Mouse (Mus musculus) left cerebral cortex, postnatal 10 days (tissue): ENCODE measurements around the gene Gm45623. TPM values are rescaled to one million over a fixed set of nuclear protein-coding genes. Genes with fewer than 3 reads are reported as not detected.

ENCODE experiments used
- DNase-seq, 2 experiments: peaks; one replicate each; pipeline ENCODE4 v3.0.0; 2021 to 2022; ENCODE audit warnings: low spot score in 2 of 2, mixed read lengths in 1 of 2; ENCODE audit errors: extremely low spot score in 1 of 2
- intact Hi-C: fragments of 180-260 bp; cut with DNase I; formaldehyde crosslinking; loops from one replicate; pipeline ENCODE4 v1.15.1; 2025
- total RNA-seq, 2 experiments: library from RNA; stranded (reverse); gene quantifications; 2 replicates each; pipeline ENCODE4 v1.2.3; 2021

The Gm45623 gene
- total RNA-seq, 2 experiments from 2014 or later: 6.9 to 13.1 TPM

GRCm38 (mm10) chr13:56758492-56758891, 4.9 kb upstream of the Gm45623 start:
- intact Hi-C loops: no loop called here
- DNase-seq: peak; percentile 58 to 84

- DNase-seq: no peak
- intact Hi-C loops: no loop called here
Measured at GRCm38 (mm10) chr13:56757201-56757600, 3.6 kb upstream of the Gm45623 start.

DNA sequence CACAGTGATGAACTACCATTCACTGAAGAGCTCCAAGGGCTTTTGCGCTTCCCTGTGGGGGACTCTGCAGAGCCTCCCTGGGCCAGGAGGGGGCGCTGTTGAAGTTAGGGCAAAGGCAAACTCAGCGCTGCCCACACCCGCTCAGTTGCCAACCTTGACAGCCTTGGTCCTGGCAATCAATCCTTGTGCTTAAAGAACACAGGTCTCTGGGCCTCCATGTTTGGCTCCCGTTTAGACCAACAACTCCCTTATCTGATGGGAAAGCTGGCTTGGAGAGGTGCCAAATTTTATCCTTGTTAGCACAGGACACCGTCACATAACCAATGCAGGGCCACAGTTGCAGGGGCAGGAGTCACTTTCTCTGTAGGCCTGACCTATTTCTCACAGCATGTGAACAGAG, 2.2 kb upstream of the Gm45623 start:
- DNase-seq: peak in 1 of 2 experiments; percentile 49
- intact Hi-C loops: no loop called here

DNA sequence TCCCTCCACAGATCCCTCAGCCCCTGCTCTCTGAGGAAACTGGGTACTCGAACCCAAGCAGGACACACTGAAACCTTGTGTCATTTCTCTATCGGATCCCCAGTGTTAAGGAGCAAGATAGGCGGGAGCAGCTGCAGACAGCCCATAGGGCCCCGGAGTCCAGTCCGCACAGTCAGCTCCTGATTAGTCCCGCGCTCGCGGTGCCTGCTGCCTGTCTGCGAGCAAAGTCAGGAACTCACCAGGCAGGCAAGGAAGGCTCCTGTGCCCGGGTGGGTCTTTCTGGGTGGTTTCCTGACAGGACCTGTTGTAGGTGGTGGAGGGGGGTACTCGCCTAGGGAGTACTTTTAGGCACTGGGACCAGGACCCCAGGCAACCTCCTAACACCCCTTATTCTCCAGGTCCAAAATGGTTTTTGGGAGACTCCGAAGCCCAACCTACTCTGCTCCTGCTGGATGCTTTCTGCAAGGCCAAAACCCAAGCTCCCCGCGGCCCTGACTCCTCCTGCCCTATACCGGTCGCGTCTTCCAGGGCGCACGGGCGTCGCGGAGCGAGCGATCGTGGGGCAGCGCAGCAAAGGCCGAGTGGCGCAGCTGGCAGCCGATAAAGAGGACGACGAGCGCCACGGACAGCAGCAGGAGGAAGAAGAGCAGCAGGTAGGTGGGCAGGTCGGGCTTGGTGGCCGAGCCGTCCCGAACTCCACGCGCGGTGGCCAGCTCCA, 994 bp downstream of the Gm45623 start:
- intact Hi-C loops: no loop called here
- no peak for DNase-seq

- DNase-seq: no peak
- intact Hi-C loops: no loop called here
Measured at GRCm38 (mm10) chr13:56751774-56752173, 1.9 kb downstream of the Gm45623 start.

GRCm38 (mm10) chr13:56749377-56749776, 4.2 kb downstream of the Gm45623 start:
- DNase-seq: no peak
- intact Hi-C loops: no loop called here

GRCm38 (mm10) chr13:56747554-56747953, 6.1 kb downstream of the Gm45623 start:
- no peak for DNase-seq
- intact Hi-C loops: no loop called here

DNA sequence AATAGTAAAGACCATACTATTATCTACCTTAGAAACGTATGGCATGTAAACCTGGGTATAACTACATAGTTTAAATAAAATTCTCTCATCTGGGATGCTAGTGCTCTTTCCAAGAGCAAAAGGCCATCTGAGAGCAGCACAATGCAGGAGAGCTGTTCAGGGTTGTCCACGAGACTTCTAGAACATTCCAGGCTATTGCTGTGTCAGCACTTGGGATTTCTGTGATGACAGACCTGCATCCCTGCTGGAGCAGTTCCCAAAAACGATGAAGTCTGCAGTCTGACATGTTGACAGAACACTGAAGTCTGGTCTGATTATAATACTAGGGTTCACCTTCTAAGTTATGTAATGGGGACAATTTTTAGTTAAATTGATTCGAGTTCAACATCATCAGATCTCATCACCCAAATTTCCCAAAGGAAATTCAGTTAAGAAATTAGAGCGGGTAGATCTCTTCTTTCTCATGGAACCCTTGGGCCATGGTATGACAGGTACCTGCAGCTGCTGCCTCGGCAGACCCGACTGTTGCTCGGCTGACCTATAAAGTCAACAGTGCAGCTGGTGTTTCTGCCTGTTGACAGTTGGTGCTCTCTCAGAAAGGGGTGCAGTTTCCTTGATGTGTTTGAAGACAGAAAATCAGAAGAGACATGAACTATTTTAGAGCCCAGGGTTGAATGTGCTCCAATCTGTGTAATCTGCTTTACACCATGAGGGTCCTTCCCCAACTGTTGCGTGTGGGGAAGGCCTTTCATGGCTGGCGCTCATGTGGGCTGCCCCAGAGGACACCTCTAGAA, 6.7 kb downstream of the Gm45623 start:
- intact Hi-C loops: no loop called here
- no peak for DNase-seq

DNA sequence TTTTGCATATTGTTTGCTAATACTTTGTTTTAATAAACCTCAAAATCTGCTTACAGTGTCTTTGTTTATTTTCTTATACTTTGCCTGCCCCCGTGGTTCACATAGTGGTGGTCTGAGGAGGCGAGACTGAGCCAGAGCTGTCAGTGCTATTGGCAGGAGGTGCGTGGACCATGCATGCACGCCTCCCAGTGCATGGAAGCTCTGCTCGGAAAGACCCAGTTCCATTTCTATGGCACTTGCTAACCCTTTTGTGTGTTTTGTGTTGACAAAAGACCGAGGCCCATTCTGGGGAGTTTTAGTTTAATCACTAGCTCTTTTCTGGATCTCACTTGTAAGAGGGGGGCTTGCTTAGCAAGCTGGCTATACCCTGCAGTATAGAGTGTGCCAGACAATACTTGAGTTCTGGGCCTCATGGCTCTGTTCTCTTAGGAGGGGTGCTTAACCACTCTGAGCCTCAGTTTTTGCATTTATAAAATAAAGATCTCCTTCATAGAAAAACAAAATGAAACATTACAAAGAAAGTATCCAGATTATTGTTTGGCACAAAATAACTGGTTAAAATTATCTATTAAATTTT, 11.2 kb downstream of the Gm45623 start:
- DNase-seq: no peak
- intact Hi-C loops: no loop called here

- DNase-seq: no peak
- intact Hi-C loops: no loop called here
Measured at GRCm38 (mm10) chr13:56741691-56742090, 11.9 kb downstream of the Gm45623 start.

DNA sequence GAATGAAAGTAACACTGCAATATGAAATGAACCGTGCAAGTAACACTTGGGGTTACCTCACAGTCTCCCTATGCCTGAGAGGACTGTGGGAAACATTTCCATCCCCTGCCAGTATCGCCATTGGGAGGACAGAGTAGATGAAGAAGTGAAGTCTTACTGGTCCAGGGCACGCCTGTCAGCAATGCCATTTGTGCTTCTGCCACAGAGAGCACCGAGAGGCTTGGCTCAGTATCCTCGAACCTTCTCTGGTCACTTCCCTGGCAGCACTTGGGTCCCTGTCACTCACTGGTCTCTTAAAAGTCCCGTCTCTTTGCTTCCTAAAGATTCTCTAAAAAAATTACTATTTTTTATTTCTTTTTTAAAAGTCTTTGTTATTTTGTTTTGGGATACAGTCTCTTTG, 13.1 kb downstream of the Gm45623 start:
- no peak for DNase-seq
- intact Hi-C loops: no loop called here

DNA sequence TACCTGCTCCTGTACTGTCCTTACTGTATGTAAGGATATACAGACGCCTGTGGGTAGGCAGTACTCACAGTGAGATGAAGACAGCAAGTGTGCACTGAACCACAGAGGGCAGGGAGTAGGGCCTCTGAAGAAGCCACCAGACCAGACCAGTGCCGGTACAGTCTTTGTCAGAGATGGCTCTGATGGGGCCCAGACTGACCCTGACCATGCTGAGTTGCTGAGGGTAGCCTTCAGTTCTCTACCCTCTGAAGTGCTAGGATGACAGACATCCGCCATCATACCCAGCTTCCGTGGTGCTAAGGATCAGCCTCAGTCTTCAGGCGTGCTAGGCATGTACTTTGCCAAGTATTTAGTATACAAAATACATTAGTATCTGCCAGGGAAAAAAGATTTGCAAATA, 14.1 kb downstream of the Gm45623 start:
- DNase-seq: no peak
- intact Hi-C loops: loop anchor here (10.0 kb wide), 1 partner anchor 185 kb away; no protein-coding TSS in a partner anchor

DNA sequence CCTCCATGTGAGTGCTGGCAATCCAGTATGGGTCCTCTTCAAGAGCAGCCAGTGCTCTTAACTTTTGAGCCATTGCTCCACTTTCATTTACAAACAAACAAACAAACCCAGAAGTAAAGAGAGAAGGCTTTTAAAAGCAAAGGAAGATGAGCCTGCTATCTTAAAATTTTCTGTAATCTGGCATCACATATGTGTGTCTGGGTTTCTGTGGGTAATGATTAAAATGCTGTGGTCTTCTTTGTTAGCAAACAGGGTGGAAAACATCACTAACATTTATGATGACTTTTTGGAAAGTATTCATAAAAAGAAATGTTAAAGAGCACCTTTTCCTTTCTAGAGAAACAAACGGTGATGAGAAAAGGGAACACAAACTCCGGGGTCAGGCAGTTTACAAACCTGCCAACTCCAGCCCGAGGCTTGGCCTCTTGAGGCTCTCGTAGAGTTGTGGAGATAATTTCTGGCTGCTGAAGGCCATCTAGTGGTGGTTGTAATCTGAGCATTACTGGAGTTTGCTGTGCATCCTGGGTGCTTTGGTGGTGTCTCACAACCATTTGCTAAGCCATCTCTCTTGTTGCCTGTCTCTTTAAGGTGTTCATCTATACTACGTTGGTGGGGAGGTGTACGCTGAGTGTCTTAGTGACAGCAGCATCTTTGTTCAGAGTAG, 18.3 kb downstream of the Gm45623 start:
- intact Hi-C loops: loop anchor here (10.0 kb wide), 1 partner anchor 181 kb away; no protein-coding TSS in a partner anchor
- peak; percentile 20 to 40 for DNase-seq

GRCm38 (mm10) chr13:56734617-56735016, 19.0 kb downstream of the Gm45623 start:
- DNase-seq: no peak
- intact Hi-C loops: loop anchor here (10.0 kb wide), 1 partner anchor 180 kb away; no protein-coding TSS in a partner anchor

GRCm38 (mm10) chr13:56729046-56729445, 24.6 kb downstream of the Gm45623 start:
- intact Hi-C loops: no loop called here
- DNase-seq: no peak

GRCm38 (mm10) chr13:56726551-56726950, 27.1 kb downstream of the Gm45623 start:
- intact Hi-C loops: no loop called here
- DNase-seq: peak in 1 of 2 experiments; percentile 27

GRCm38 (mm10) chr13:56712221-56712620, 41.4 kb downstream of the Gm45623 start:
- intact Hi-C loops: no loop called here
- no peak for DNase-seq

- intact Hi-C loops: no loop called here
- no peak for DNase-seq
Measured at GRCm38 (mm10) chr13:56710620-56711019, 43.0 kb downstream of the Gm45623 start.

- intact Hi-C loops: no loop called here
- DNase-seq: no peak
Measured at GRCm38 (mm10) chr13:56707606-56708005, 46.0 kb downstream of the Gm45623 start.
